Comparison of ENCODE assay signal across 19 mouse cellular contexts in genomic region chr9:106402607-106403375, GRCm38 (mm10). TPM values are rescaled to one million over a fixed set of nuclear protein-coding genes. Genes with fewer than 3 reads are reported as not detected.
A peak's percentile ranks its signal among the peaks of the same experiment; 100 is the strongest.
DNase-seq lines count a peak whose midpoint lies in the region; ATAC-seq and TF ChIP-seq lines count a peak whose summit lies in the region.
"Had no signal": no experiment of that assay in that cellular context is flagged by ENCODE, and none has a peak within 500 bp of the region (broad histone marks: within the 10 kb centered on the region; RNA-seq: fewer than 3 reads in every experiment).

No protein-coding gene starts in this region.

- peaks cover 7% of the 10 kb centered on the region; the same call in 1 of the 2 replicates for H3K27me3 ChIP-seq in heart, embryonic 10.5 days (ENCODE audit: insufficient read depth, poor library complexity, severe bottlenecking)
- peaks cover 27% of the 10 kb centered on the region for H3K27me3 ChIP-seq in liver, embryonic 12.5 days (replicated peaks)
- no peaks in the 10 kb centered on the region for H3K27me3 ChIP-seq in embryonic facial prominence, embryonic 10.5 days (replicated peaks; ENCODE audit: low read depth, poor library complexity, severe bottlenecking)
- H3K27me3 ChIP-seq: forebrain, embryonic 15.5 days; heart, embryonic 12.5 days; intestine, embryonic 15.5 days had no signal

- H3K4me2 ChIP-seq in liver, embryonic 12.5 days, result no peak overlapping the region
- H3K4me2 ChIP-seq: forebrain, embryonic 15.5 days; heart, embryonic 12.5 days; hindbrain, embryonic 14.5 days; intestine, embryonic 15.5 days had no signal

- peaks cover 71% of the 10 kb centered on the region for H3K4me1 ChIP-seq in heart, embryonic 10.5 days
- peaks cover 74% of the 10 kb centered on the region for H3K4me1 ChIP-seq in liver, embryonic 12.5 days
- peaks cover 79% of the 10 kb centered on the region for H3K4me1 ChIP-seq in embryonic facial prominence, embryonic 10.5 days
- peaks cover 50% of the 10 kb centered on the region for H3K4me1 ChIP-seq in olfactory bulb, adult 2 months (ENCODE audit: control insufficient read depth, insufficient read depth, low read length)

- no peaks in the 10 kb centered on the region for H3K36me3 ChIP-seq in heart, embryonic 10.5 days
- H3K36me3 ChIP-seq in liver, embryonic 12.5 days, result no peaks in the 10 kb centered on the region
- no peaks in the 10 kb centered on the region for H3K36me3 ChIP-seq in embryonic facial prominence, embryonic 10.5 days (replicated peaks)
- H3K36me3 ChIP-seq: forebrain, embryonic 15.5 days; heart, embryonic 12.5 days; intestine, embryonic 15.5 days had no signal

- no peak overlapping the region for H3K4me3 ChIP-seq in heart, embryonic 10.5 days
- H3K4me3 ChIP-seq in liver, embryonic 12.5 days, result no peak overlapping the region
- H3K4me3 ChIP-seq in embryonic facial prominence, embryonic 10.5 days, result no peak overlapping the region
- no peak overlapping the region for H3K4me3 ChIP-seq in olfactory bulb, adult 2 months (ENCODE audit: insufficient read depth, low read depth, low read length)
- H3K4me3 ChIP-seq: forebrain, embryonic 15.5 days; heart, embryonic 12.5 days; intestine, embryonic 15.5 days had no signal

- H3K9ac ChIP-seq in liver, embryonic 12.5 days, result no peak overlapping the region
- H3K9ac ChIP-seq: forebrain, embryonic 15.5 days; heart, embryonic 12.5 days; hindbrain, embryonic 14.5 days; intestine, embryonic 15.5 days had no signal

- 0 out of 2 replicates have a peak overlapping the region, but pooled peaks have one; percentile 62 for H3K27ac ChIP-seq in heart, embryonic 10.5 days
- H3K27ac ChIP-seq in liver, embryonic 12.5 days, result peak overlapping the region; percentile 8; the same call in 1 of the 2 replicates
- 0 out of 2 replicates have a peak overlapping the region, but pooled peaks have one; percentile 3 for H3K27ac ChIP-seq in embryonic facial prominence, embryonic 10.5 days (replicated peaks)
- peak overlapping the region; percentile 71 for H3K27ac ChIP-seq in olfactory bulb, adult 2 months (ENCODE audit: insufficient read depth, low read depth, low read length)
- H3K27ac ChIP-seq: forebrain, embryonic 15.5 days; hindbrain, embryonic 14.5 days; intestine, embryonic 15.5 days had no signal

- ATAC-seq in liver, embryonic 12.5 days, result no peak
- ATAC-seq: forebrain, embryonic 15.5 days; intestine, embryonic 15.5 days had no signal

- H3K9me3 ChIP-seq in heart, embryonic 10.5 days, result no peaks in the 10 kb centered on the region
- no peaks in the 10 kb centered on the region for H3K9me3 ChIP-seq in liver, embryonic 12.5 days (replicated peaks)
- H3K9me3 ChIP-seq in embryonic facial prominence, embryonic 10.5 days, result no peaks in the 10 kb centered on the region
- H3K9me3 ChIP-seq: forebrain, embryonic 15.5 days; heart, embryonic 12.5 days; intestine, embryonic 15.5 days had no signal

- 72% methylated on average over 16 of the region's 16 CpGs for WGBS in heart, embryonic 10.5 days
- WGBS in liver, embryonic 12.5 days (ENCODE audit: insufficient replicate concordance), result 71% methylated on average over 16 of the region's 16 CpGs
- WGBS in embryonic facial prominence, embryonic 10.5 days, result 82% methylated on average over 16 of the region's 16 CpGs
- WGBS in olfactory bulb, adult 2 months, result 51% methylated on average over 16 of the region's 16 CpGs

- TF ChIP-seq POLR2A in olfactory bulb, adult 2 months (IDR thresholded peaks at IDR 0.05; ENCODE audit: insufficient read depth, low read depth, low read length), result no peak

- no peak for TF ChIP-seq CTCF in olfactory bulb, adult 2 months (IDR thresholded peaks at IDR 0.05; ENCODE audit: insufficient read depth, low read depth, low read length)

- no peak for DNase-seq in heart, embryonic 10.5 days (ENCODE audit: low spot score)
- no peak for DNase-seq in heart, adult 9 months (ENCODE audit: low spot score in 2 of 2)
- DNase-seq in liver, result no peak
- DNase-seq in embryonic facial prominence, embryonic 10.5 days (ENCODE audit: low spot score), result no peak
- no peak for DNase-seq in retina, embryonic 14.5 days (ENCODE audit: low spot score)
- no peak for DNase-seq in thymus, postnatal 25 days
- DNase-seq: adrenal gland, postnatal 10 days; cerebellum, adult 11-12 months; cerebellum, postnatal 25 days; gastrocnemius, postnatal 25 days; kidney, postnatal 4 days; lung, adult 2 months; lung, postnatal 36 days had no signal

RNA-seq across cellular contexts. Expression of gene Rpl29, which starts 26.5 kb away (rescaled TPM):
- polyA plus RNA-seq in heart, embryonic 10.5 days (2016; fragmentation: Nextera tagmentation; extraction: Ambion mirVana), result 735 and 862 TPM in 2 replicates
- polyA plus RNA-seq in liver, embryonic 12.5 days (2016; fragmentation: Nextera tagmentation; extraction: Ambion mirVana), result 870 and 914 TPM in 2 replicates
- 1,047 and 1,078 TPM in 2 replicates for polyA plus RNA-seq in embryonic facial prominence, embryonic 10.5 days (2016; fragmentation: Nextera tagmentation; extraction: Ambion mirVana)
- not detected in 2 replicates for polyA plus RNA-seq in olfactory bulb, adult 2 months (2012; ENCODE audit: insufficient read depth, insufficient read length, low replicate concordance, missing spikeins)

RNA-seq across cellular contexts. Expression of gene Dusp7, which starts 34.4 kb away (rescaled TPM):
- polyA plus RNA-seq in heart, embryonic 10.5 days (2016; fragmentation: Nextera tagmentation; extraction: Ambion mirVana), result 14.4 and 21.0 TPM in 2 replicates
- 10.4 and 10.5 TPM in 2 replicates for polyA plus RNA-seq in liver, embryonic 12.5 days (2016; fragmentation: Nextera tagmentation; extraction: Ambion mirVana)
- polyA plus RNA-seq in embryonic facial prominence, embryonic 10.5 days (2016; fragmentation: Nextera tagmentation; extraction: Ambion mirVana), result 29.5 and 30.8 TPM in 2 replicates
- not detected in 2 replicates for polyA plus RNA-seq in olfactory bulb, adult 2 months (2012; ENCODE audit: insufficient read depth, insufficient read length, low replicate concordance, missing spikeins)

RNA-seq across cellular contexts. Expression of gene Acy1, which starts 35.3 kb away (rescaled TPM):
- 31.2 and 45.1 TPM in 2 replicates for polyA plus RNA-seq in heart, embryonic 10.5 days (2016; fragmentation: Nextera tagmentation; extraction: Ambion mirVana)
- polyA plus RNA-seq in liver, embryonic 12.5 days (2016; fragmentation: Nextera tagmentation; extraction: Ambion mirVana), result 34.0 and 35.2 TPM in 2 replicates
- polyA plus RNA-seq in embryonic facial prominence, embryonic 10.5 days (2016; fragmentation: Nextera tagmentation; extraction: Ambion mirVana), result 43.2 and 46.1 TPM in 2 replicates
- polyA plus RNA-seq in olfactory bulb, adult 2 months (2012; ENCODE audit: insufficient read depth, insufficient read length, low replicate concordance, missing spikeins), result not detected in 2 replicates

RNA-seq across cellular contexts. Expression of gene Abhd14b, which starts 44.5 kb away (rescaled TPM):
- polyA plus RNA-seq in heart, embryonic 10.5 days (2016; fragmentation: Nextera tagmentation; extraction: Ambion mirVana), result 4.8 and 7.8 TPM in 2 replicates
- polyA plus RNA-seq in liver, embryonic 12.5 days (2016; fragmentation: Nextera tagmentation; extraction: Ambion mirVana), result 14.5 and 15.2 TPM in 2 replicates
- polyA plus RNA-seq in embryonic facial prominence, embryonic 10.5 days (2016; fragmentation: Nextera tagmentation; extraction: Ambion mirVana), result 6.0 and 6.4 TPM in 2 replicates
- polyA plus RNA-seq in olfactory bulb, adult 2 months (2012; ENCODE audit: insufficient read depth, insufficient read length, low replicate concordance, missing spikeins), result not detected in 2 replicates

RNA-seq across cellular contexts. Expression of gene Abhd14a, which starts 44.7 kb away (rescaled TPM):
- 42.0 and 46.2 TPM in 2 replicates for polyA plus RNA-seq in heart, embryonic 10.5 days (2016; fragmentation: Nextera tagmentation; extraction: Ambion mirVana)
- polyA plus RNA-seq in liver, embryonic 12.5 days (2016; fragmentation: Nextera tagmentation; extraction: Ambion mirVana), result 29.1 and 31.6 TPM in 2 replicates
- 40.1 and 40.4 TPM in 2 replicates for polyA plus RNA-seq in embryonic facial prominence, embryonic 10.5 days (2016; fragmentation: Nextera tagmentation; extraction: Ambion mirVana)
- not detected in 2 replicates for polyA plus RNA-seq in olfactory bulb, adult 2 months (2012; ENCODE audit: insufficient read depth, insufficient read length, low replicate concordance, missing spikeins)

Comparison
In these comparisons a context has a peak if more than half of its experiments do, and no peak if none do; other contexts are left out.
1. H3K27ac ChIP-seq: peak in every context shown above with its lines; median percentile 71 in olfactory bulb, adult 2 months; 62 in heart, embryonic 10.5 days; 8 in liver, embryonic 12.5 days; 3 in embryonic facial prominence, embryonic 10.5 days.
2. RNA of gene Dusp7, which starts 34.4 kb away (polyA plus RNA-seq): 29.5 to 30.8 TPM in embryonic facial prominence, embryonic 10.5 days, 14.4 to 21.0 TPM in heart, embryonic 10.5 days and 10.4 to 10.5 TPM in liver, embryonic 12.5 days; not detected in olfactory bulb, adult 2 months; every median in the first group is over 10 times any median in the second.
3. RNA of gene Acy1, which starts 35.3 kb away (polyA plus RNA-seq): 43.2 to 46.1 TPM in embryonic facial prominence, embryonic 10.5 days, 31.2 to 45.1 TPM in heart, embryonic 10.5 days and 34.0 to 35.2 TPM in liver, embryonic 12.5 days; not detected in olfactory bulb, adult 2 months; every median in the first group is over 10 times any median in the second.